Mouse (Mus musculus) intestine, postnatal 0 days (tissue): ENCODE data around the gene Kcnj5. TPM values are rescaled to one million over a fixed set of nuclear protein-coding genes. Genes with fewer than 3 reads are reported as not detected.

Experiments
- ATAC-seq: fragments of 200-750 bp; cut with Nextera tagmentation; 2 replicates; pipeline ENCODE4 v1.8.0; 2017; ENCODE audit warnings: mild to moderate bottlenecking, moderate TSS enrichment, moderate library complexity
- H3K27ac ChIP-seq: fragments of 300-500 bp; sonication (generic); 2 replicates; pipeline ENCODE4 v1.5.1; 2014; ENCODE audit warnings: mild to moderate bottlenecking, low read depth, low read length, moderate library complexity
- H3K27me3 ChIP-seq: fragments of 300-500 bp; sonication (generic); replicated peaks from 2 replicates; pipeline ENCODE4 v1.6.1; 2014; ENCODE audit warnings: low read length, mixed read lengths; ENCODE audit not compliant: control insufficient read depth, insufficient read depth
- H3K36me3 ChIP-seq: fragments of 300-500 bp; sonication (generic); 2 replicates; pipeline ENCODE4 v1.6.1; 2014; ENCODE audit warnings: mild to moderate bottlenecking, moderate library complexity; ENCODE audit not compliant: control insufficient read depth, insufficient read depth
- H3K4me1 ChIP-seq: fragments of 300-500 bp; sonication (generic); replicated peaks from 2 replicates; pipeline ENCODE4 v1.6.1; 2014; ENCODE audit warnings: antibody characterized with exemption, low read length, mixed read lengths; ENCODE audit not compliant: control insufficient read depth, insufficient read depth
- H3K4me2 ChIP-seq: fragments of 300-500 bp; sonication (generic); replicated peaks from 2 replicates; pipeline ENCODE4 v1.6.1; 2014; ENCODE audit warnings: low read depth, mild to moderate bottlenecking, moderate library complexity
- H3K4me3 ChIP-seq: fragments of 300-500 bp; sonication (generic); 2 replicates; pipeline ENCODE4 v1.5.1; 2014; ENCODE audit warnings: low read depth, low read length
- H3K9ac ChIP-seq: fragments of 300-500 bp; sonication (generic); 2 replicates; pipeline ENCODE4 v1.6.1; 2014; ENCODE audit warnings: mild to moderate bottlenecking, low read depth, low read length
- H3K9me3 ChIP-seq: fragments of 300-500 bp; sonication (generic); 2 replicates; pipeline ENCODE4 v1.6.1; 2016; ENCODE audit warnings: mixed run types; ENCODE audit not compliant: control insufficient read depth
- CTCF ChIP-seq: sonication (generic); IDR thresholded peaks from 2 replicates; pipeline ENCODE4 v1.5.1; 2016; ENCODE audit warnings: low read depth, mild to moderate bottlenecking, control low read depth, antibody characterized with exemption, moderate library complexity
- WGBS: fragments of 180-500 bp; shearing (Covaris S2); extraction: QIAGEN DNeasy Blood & Tissue Kit; methylation state at CpG from one replicate; pipeline ENCODE4 v1.1.7; 2014; 5-methylcytosine and 5-hydroxymethylcytosine counted together
- polyA plus RNA-seq: library from polyadenylated mRNA; unstranded; fragments of >200 nt; fragmentation: Nextera tagmentation; extraction: Ambion mirVana; gene quantifications from 2 replicates; pipeline ENCODE4 v1.2.1, GENCODE M21; 2015

The Kcnj5 gene
- polyA plus RNA-seq, 1 experiment from 2014 or later = 0.07 TPM

DNA sequence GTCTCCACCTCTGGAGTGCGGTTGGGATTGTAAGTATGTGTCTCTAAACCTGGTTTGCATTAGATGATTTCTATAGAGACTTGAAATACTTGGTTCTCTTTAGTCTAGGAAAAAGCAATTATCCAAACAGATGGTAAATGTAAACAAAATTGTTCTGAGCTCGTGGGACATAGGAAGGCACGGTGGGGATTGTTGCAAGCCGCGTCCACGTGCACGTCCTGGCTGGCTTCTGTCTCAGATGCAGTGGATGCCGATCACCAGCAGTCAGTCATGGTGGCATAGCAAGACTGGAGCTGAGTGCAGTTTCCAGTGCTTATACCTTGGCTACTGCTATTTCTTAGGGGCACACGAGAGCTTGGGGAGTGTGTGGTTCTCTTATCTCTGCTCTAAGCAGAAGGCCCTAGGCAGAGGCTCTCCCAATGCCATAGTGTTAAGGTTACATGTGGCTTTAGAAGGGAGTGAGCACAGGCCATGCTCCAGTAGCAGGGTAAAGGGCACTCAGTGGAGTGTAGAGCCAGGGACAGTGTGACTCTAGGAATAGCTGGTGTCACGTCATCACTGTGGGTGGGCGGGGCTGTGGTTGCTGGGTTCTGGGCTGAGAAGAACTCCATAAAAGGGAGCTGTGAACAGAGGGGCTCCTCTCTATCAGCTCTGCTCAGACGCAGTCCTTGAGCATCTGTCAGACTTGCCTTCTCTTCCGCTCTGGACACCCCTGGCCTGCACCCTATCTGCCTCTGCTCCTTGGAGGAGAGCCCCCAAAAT is 8.6 kb downstream of the Kcnj5 start:
- Histone ChIP-seq H3K9me3 (no peaks in the 10 kb centered on the region), H3K4me2 (no peak overlapping the region), H3K4me3 (no peak overlapping the region), H3K9ac (no peak overlapping the region), H3K27ac (no peak overlapping the region), H3K27me3 (no peaks in the 10 kb centered on the region), H3K4me1 (no peaks in the 10 kb centered on the region), H3K36me3 (no peaks in the 10 kb centered on the region)
- ATAC-seq = no peak
- 64% methylated on average over 13 of the region's 13 CpGs for WGBS
- TF ChIP-seq CTCF = no peak

DNA sequence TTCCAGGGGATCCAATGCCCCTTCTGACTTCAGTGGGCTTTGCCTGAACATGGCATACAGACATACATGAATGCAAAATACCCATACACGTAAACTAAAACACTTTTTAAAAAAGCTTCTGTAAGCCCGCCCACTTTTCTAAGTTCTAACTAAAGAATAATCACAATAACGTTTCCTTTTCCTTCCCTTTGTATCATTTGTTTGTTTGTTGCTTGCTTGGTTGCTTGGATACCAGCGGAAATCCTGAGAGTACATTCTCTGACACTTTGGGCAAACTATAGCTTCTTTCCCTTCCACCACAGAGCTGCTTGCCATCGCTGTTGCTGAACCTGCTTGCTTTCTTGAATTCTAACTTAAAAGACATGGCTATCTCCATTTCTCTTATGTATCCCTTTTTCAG is 13.0 kb downstream of the Kcnj5 start:
- H3K9ac ChIP-seq = no peak overlapping the region
- no peak for ATAC-seq
- H3K36me3 ChIP-seq = no peaks in the 10 kb centered on the region
- H3K4me2 ChIP-seq = no peak overlapping the region
- H3K9me3 ChIP-seq = no peaks in the 10 kb centered on the region
- no peaks in the 10 kb centered on the region for H3K4me1 ChIP-seq
- no peaks in the 10 kb centered on the region for H3K27me3 ChIP-seq
- no peak overlapping the region for H3K4me3 ChIP-seq
- no peak for TF ChIP-seq CTCF
- 68% methylated on average over 5 of the region's 5 CpGs for WGBS
- H3K27ac ChIP-seq = no peak overlapping the region

DNA sequence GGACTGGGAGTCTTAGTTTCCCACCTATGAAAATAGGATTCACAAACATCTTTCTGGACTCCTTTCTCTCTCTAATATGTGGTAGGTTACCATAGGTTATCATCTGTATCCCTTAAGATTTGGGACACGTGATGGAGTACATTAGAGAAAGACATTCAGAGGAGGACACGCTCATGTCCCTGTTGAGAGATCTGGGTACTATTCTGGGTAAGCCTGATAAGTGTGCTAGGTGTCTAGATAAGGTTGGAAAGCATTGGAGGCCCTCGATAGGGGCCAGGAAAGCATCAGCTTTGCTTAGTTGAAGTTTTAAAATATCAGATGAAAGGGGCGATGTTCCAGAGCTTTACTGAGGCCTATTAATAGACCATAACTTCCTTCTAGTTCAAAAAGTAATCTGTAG is 15.4 kb downstream of the Kcnj5 start:
- Histone ChIP-seq H3K4me2 (no peak overlapping the region), H3K27me3 (no peaks in the 10 kb centered on the region), H3K4me3 (no peak overlapping the region), H3K9ac (no peak overlapping the region), H3K9me3 (no peaks in the 10 kb centered on the region), H3K36me3 (no peaks in the 10 kb centered on the region), H3K4me1 (no peaks in the 10 kb centered on the region), H3K27ac (no peak overlapping the region)
- ATAC-seq = no peak
- TF ChIP-seq CTCF = no peak
- 76% methylated on average over 4 of the region's 4 CpGs for WGBS

DNA sequence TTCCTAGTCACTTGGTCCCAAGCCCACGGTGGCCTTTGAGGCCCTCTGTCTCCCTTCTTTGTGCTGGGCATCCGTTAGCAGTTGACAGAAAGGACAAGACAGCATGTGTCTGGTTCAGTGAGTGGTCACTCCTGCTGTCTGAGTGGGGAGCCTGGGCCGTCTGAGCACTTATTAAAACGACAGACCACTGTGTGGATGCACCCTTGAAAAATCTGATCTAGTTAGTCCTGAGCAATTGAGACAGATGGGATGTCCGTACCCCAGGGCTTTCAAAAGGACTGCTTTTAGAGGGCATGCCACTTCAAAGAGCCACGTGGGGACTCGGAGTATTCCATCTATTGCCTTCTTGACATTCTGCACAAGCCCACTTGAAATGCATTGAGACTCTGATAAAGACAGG is 20.5 kb downstream of the Kcnj5 start:
- Histone ChIP-seq H3K27me3 (no peaks in the 10 kb centered on the region), H3K4me3 (no peak overlapping the region), H3K4me2 (no peak overlapping the region), H3K27ac (no peak overlapping the region), H3K4me1 (no peaks in the 10 kb centered on the region), H3K9me3 (no peaks in the 10 kb centered on the region), H3K9ac (no peak overlapping the region), H3K36me3 (no peaks in the 10 kb centered on the region)
- TF ChIP-seq CTCF = no peak
- ATAC-seq = no peak
- WGBS = 70% methylated on average over 7 of the region's 7 CpGs

DNA sequence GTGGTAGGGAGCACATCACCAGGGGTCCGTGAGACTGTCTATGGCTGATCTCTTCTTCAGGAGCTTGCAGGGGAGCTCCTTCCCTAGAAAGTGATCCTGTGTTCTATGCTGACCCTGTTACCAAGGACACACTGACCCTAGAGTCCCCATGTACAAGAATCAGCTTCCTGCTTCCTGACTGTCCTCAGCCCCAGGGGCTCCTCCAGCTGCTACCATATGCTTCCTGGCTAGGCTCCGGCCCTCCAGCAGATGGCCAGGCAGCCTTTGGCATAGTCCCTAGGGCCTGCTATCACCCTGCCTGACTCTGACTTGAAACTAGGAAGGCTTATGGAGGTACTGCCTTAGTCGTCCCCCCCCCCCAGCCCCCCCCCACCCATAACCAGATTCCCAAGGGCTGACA is 24.0 kb downstream of the Kcnj5 start:
- Histone ChIP-seq H3K9ac (no peak overlapping the region), H3K27ac (no peak overlapping the region), H3K4me1 (no peaks in the 10 kb centered on the region), H3K36me3 (no peaks in the 10 kb centered on the region), H3K4me2 (no peak overlapping the region), H3K9me3 (no peaks in the 10 kb centered on the region), H3K4me3 (no peak overlapping the region), H3K27me3 (no peaks in the 10 kb centered on the region)
- TF ChIP-seq CTCF = peak; percentile 20; the same call in 1 of the 2 replicates
- ATAC-seq = no peak
- 42% methylated on average over 3 of the region's 3 CpGs for WGBS

DNA sequence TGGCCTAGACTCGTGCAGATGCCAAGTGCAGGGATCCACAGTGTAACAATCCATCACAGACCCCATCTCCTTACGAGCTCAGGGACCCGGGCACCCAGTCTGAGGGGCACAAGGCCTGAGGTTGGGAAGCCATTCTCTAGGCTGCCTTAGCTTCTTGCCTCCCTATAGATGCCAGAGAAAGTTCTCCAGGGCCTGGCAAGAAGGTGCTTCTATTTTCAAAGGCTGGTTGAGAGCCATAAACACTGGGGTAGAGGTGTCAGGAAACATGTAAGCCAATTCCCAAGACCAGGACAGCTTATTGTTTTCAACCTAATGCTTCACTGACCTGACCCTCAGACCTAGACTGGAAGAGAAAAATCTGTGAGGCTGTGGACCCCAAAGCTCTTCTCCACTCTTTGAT is 28.2 kb downstream of the Kcnj5 start:
- Histone ChIP-seq H3K9ac (no peak overlapping the region), H3K36me3 (no peaks in the 10 kb centered on the region), H3K4me3 (no peak overlapping the region), H3K9me3 (no peaks in the 10 kb centered on the region), H3K4me2 (no peak overlapping the region), H3K4me1 (no peaks in the 10 kb centered on the region), H3K27me3 (no peaks in the 10 kb centered on the region), H3K27ac (no peak overlapping the region)
- no peak for ATAC-seq
- WGBS = 92% methylated on average over 3 of the region's 3 CpGs
- TF ChIP-seq CTCF = no peak
